Mouse (Mus musculus) C2C12 (cell line): ENCODE measurements at regions not wholly inside any gene's neighbourhood (a gene's known extent, or its start where the extent isn't known, plus 50 kb on each side); places are given as distances from the start of the nearest gene placed in this dataset.

Source experiments
- H3K27me3 ChIP-seq: one replicate; pipeline ENCODE4 v1.6.1; 2011; ENCODE audit not compliant: control insufficient read depth, insufficient read depth, insufficient read length
- H3K36me3 ChIP-seq: one replicate; pipeline ENCODE4 v1.6.1; 2011; ENCODE audit not compliant: control insufficient read depth, insufficient read depth
- H3K4me3 ChIP-seq: one replicate; pipeline ENCODE4 v1.5.1; 2011; ENCODE audit warnings: mild to moderate bottlenecking, control low read depth; ENCODE audit not compliant: poor library complexity, insufficient read depth, severe bottlenecking
- H3K79me2 ChIP-seq: one replicate; pipeline ENCODE4 v1.6.1; 2011; ENCODE audit not compliant: control insufficient read depth, insufficient read depth
- H3K79me3 ChIP-seq: one replicate; pipeline ENCODE4 v1.6.1; 2011; ENCODE audit warnings: low read depth, control low read depth
- H3ac ChIP-seq: one replicate; pipeline ENCODE3; 2011; ENCODE audit warnings: low read depth; ENCODE audit not compliant: control insufficient read depth, insufficient read length
- CEBPB ChIP-seq: IDR thresholded peaks from one replicate; pipeline ENCODE4 v1.6.1; 2011; ENCODE audit warnings: low read depth, mild to moderate bottlenecking, control low read depth, moderate library complexity
- CTCF ChIP-seq: IDR thresholded peaks from one replicate; pipeline ENCODE4 v1.5.1; 2011; ENCODE audit not compliant: control insufficient read depth, insufficient read depth, insufficient read length
- FOSL1 ChIP-seq: IDR thresholded peaks from one replicate; pipeline ENCODE4 v1.8.0; 2011; ENCODE audit warnings: mild to moderate bottlenecking, low read length; ENCODE audit not compliant: poor library complexity, insufficient read depth, severe bottlenecking
- MAX ChIP-seq: IDR thresholded peaks from one replicate; pipeline ENCODE4 v1.6.1; 2011; ENCODE audit warnings: mild to moderate bottlenecking, control low read depth
- MYOD1 ChIP-seq: IDR thresholded peaks from one replicate; pipeline ENCODE4 v1.6.1; 2011; ENCODE audit warnings: low read depth; ENCODE audit not compliant: control insufficient read depth, insufficient read length
- MYOG ChIP-seq: IDR thresholded peaks from one replicate; pipeline ENCODE4 v1.6.1; 2011; ENCODE audit not compliant: control insufficient read depth, insufficient read length; ENCODE audit errors: extremely low read depth
- USF1 ChIP-seq: IDR thresholded peaks from one replicate; pipeline ENCODE4 v1.6.1; 2011; ENCODE audit warnings: low read depth, mild to moderate bottlenecking, control low read depth, moderate library complexity

- Histone ChIP-seq H3K79me2 (no peaks in the 10 kb centered on the region), H3K79me3 (no peaks in the 10 kb centered on the region), H3K36me3 (no peaks in the 10 kb centered on the region), H3ac (no peak overlapping the region), H3K4me3 (no peak overlapping the region), H3K27me3 (no peaks in the 10 kb centered on the region)
- TF ChIP-seq CEBPB (no peak), MAX (no peak), MYOG (no peak), MYOD1 (no peak), FOSL1 (no peak), CTCF (no peak), USF1 (no peak)
Measured at GRCm38 (mm10) chr16:71952879-71953406, 355.2 kb upstream of the Robo1 start.

- H3K79me2 ChIP-seq = no peaks in the 10 kb centered on the region
- no peak overlapping the region for H3K4me3 ChIP-seq
- no peak for TF ChIP-seq MYOG
- TF ChIP-seq MYOD1 = no peak
- no peak for TF ChIP-seq CTCF
- no peak for TF ChIP-seq FOSL1
- TF ChIP-seq MAX = no peak
- TF ChIP-seq CEBPB = no peak
- TF ChIP-seq USF1 = no peak
- no peaks in the 10 kb centered on the region for H3K36me3 ChIP-seq
- no peaks in the 10 kb centered on the region for H3K79me3 ChIP-seq
- H3K27me3 ChIP-seq = no peaks in the 10 kb centered on the region
- H3ac ChIP-seq = no peak overlapping the region
Measured at GRCm38 (mm10) chr16:71963579-71963978, 344.5 kb upstream of the Robo1 start.

DNA sequence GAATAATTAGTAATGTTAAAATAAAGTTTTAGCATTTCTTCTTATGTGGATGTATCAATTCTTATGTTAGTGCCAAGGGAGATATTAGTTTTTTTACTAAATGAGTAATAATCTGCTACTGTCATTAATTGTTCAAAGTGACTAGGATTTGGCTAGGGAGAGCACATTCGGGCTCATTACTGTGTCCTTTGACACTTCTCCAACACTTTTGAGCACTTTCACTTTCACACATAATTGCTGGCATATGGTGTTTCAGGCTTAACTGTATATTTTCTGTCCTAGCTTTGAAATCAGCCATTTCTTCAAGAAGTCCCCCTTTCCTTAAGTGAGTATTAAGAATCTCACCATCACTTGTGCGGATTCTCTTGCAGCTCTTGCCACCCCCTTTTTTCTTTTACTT, 334.3 kb upstream of the Robo1 start:
- H3K36me3 ChIP-seq = no peaks in the 10 kb centered on the region
- no peak overlapping the region for H3ac ChIP-seq
- TF ChIP-seq CTCF (no peak), MYOD1 (no peak), MYOG (no peak), FOSL1 (no peak), USF1 (no peak), CEBPB (no peak), MAX (no peak)
- H3K79me3 ChIP-seq = no peaks in the 10 kb centered on the region
- H3K4me3 ChIP-seq = no peak overlapping the region
- H3K27me3 ChIP-seq = no peaks in the 10 kb centered on the region
- no peaks in the 10 kb centered on the region for H3K79me2 ChIP-seq

GRCm38 (mm10) chr16:71997634-71998278, 310.4 kb upstream of the Robo1 start:
- Histone ChIP-seq H3K4me3 (no peak overlapping the region), H3ac (no peak overlapping the region), H3K27me3 (no peaks in the 10 kb centered on the region), H3K79me2 (no peaks in the 10 kb centered on the region), H3K36me3 (no peaks in the 10 kb centered on the region), H3K79me3 (no peaks in the 10 kb centered on the region)
- no peak for TF ChIP-seq USF1
- TF ChIP-seq FOSL1 = no peak
- no peak for TF ChIP-seq CEBPB
- no peak for TF ChIP-seq MAX
- TF ChIP-seq MYOG = no peak
- TF ChIP-seq CTCF = no peak
- no peak for TF ChIP-seq MYOD1

DNA sequence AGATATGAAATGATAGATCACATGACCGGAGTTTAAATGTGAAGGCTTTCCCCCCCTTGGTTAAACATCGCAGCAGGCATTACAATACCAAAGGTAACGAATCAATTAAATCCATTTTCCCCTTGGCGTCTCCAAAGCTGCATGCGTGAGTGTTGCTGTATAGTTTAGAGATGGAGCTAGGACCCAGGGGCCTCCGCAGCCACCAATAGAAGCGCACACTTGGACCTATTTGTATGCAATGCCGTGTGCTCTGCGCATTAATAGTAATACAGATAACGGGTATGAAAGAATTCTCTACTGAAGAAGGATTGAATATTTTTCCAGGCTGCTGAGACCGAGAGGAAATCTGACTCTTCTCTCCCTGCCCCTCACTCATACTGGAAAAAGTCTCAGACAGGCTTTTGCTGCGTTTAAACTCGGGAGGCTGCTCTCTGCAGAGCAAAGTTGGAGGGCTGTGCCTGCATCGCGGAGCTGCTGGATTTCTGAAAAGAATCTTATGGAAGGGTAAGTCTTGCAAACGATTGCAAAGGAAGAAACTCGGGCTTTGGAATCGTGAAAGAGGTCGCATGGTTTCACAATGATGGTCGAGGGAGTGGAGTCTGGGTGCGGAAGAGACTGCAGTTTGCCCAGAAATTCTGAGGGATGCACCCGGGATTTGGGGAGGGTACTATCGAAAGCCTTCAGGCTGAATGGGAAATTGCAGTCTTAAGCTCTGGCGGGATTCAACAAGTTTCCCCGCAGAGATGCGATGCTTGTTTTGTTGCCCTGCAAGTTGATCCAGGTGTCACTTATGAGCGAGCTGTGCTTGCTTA, 280.5 kb upstream of the Robo1 start:
- Histone ChIP-seq H3ac (no peak overlapping the region), H3K79me2 (no peaks in the 10 kb centered on the region), H3K36me3 (no peaks in the 10 kb centered on the region), H3K79me3 (no peaks in the 10 kb centered on the region), H3K27me3 (no peaks in the 10 kb centered on the region), H3K4me3 (no peak overlapping the region)
- TF ChIP-seq MYOG (no peak), MYOD1 (no peak), USF1 (no peak), MAX (no peak), CTCF (no peak)

- H3K27me3 ChIP-seq = no peaks in the 10 kb centered on the region
- TF ChIP-seq MAX (no peak), FOSL1 (no peak), CEBPB (no peak), MYOD1 (no peak), CTCF (no peak)
- no peaks in the 10 kb centered on the region for H3K79me2 ChIP-seq
- no peak overlapping the region for H3K4me3 ChIP-seq
- no peak overlapping the region for H3ac ChIP-seq
- H3K36me3 ChIP-seq = no peaks in the 10 kb centered on the region
- H3K79me3 ChIP-seq = no peaks in the 10 kb centered on the region
Measured at GRCm38 (mm10) chr16:72028216-72028610, 279.9 kb upstream of the Robo1 start.
